Mouse (Mus musculus): ENCODE results near the gene Pfkfb1. TPM values are rescaled to one million over a fixed set of nuclear protein-coding genes. Genes with fewer than 3 reads are reported as not detected.
A peak's percentile ranks its signal among the peaks of the same experiment; 100 is the strongest.

Gene Pfkfb1
- 3.9 and 6.1 TPM in 2 replicates for polyA plus RNA-seq (2015; fragmentation: Nextera tagmentation; extraction: Ambion mirVana)

GRCm38 (mm10) chrX:150588023-150588764 lies at the start of gene Pfkfb1:
Gene Pfkfb1 (plus strand): TSS chrX:150588229.
- ATAC-seq, result peak; percentile 95
- Histone ChIP-seq H3K9me3 (ENCODE audit: control insufficient read depth, low read length) (no peaks in the 10 kb centered on the region), H3K4me3 (replicated peaks; ENCODE audit: low read length) (peak within 1 kb of the TSS; percentile 53), H3K4me1 (replicated peaks; ENCODE audit: control insufficient read depth, insufficient read depth, low read length) (no peaks in the 10 kb centered on the region), H3K27ac (ENCODE audit: low read length) (peak within 1 kb of the TSS; percentile 76), H3K4me2 (ENCODE audit: low read length) (peak within 1 kb of the TSS; percentile 62), H3K36me3 (ENCODE audit: control insufficient read depth, insufficient read depth) (no peaks in the 10 kb centered on the region), H3K27me3 (replicated peaks; ENCODE audit: control insufficient read depth, insufficient read depth, low read length) (no peaks in the 10 kb centered on the region), H3K9ac (replicated peaks; ENCODE audit: low read depth, low read length) (peak within 1 kb of the TSS; percentile 69)
- 19% methylated on average over 35 of the region's 35 CpGs for WGBS

- no peak for ATAC-seq
- Histone ChIP-seq H3K27ac (ENCODE audit: low read length) (no peak overlapping the region), H3K36me3 (ENCODE audit: control insufficient read depth, insufficient read depth) (no peaks in the 10 kb centered on the region), H3K9me3 (ENCODE audit: control insufficient read depth, low read length) (no peaks in the 10 kb centered on the region), H3K27me3 (replicated peaks; ENCODE audit: control insufficient read depth, insufficient read depth, low read length) (no peaks in the 10 kb centered on the region), H3K4me2 (ENCODE audit: low read length) (no peak overlapping the region), H3K4me3 (replicated peaks; ENCODE audit: low read length) (no peak overlapping the region), H3K4me1 (replicated peaks; ENCODE audit: control insufficient read depth, insufficient read depth, low read length) (no peaks in the 10 kb centered on the region), H3K9ac (replicated peaks; ENCODE audit: low read depth, low read length) (no peak overlapping the region)
- WGBS, result 91% methylated on average over 2 of the region's 2 CpGs
Measured at GRCm38 (mm10) chrX:150540111-150540510, 47.9 kb upstream of the Pfkfb1 start.

GRCm38 (mm10) chrX:150541684-150542083 lies 46.3 kb upstream of the Pfkfb1 start:
- no peak overlapping the region for H3K4me3 ChIP-seq (replicated peaks; ENCODE audit: low read length)
- no peak overlapping the region for H3K27ac ChIP-seq (ENCODE audit: low read length)
- H3K9ac ChIP-seq (replicated peaks; ENCODE audit: low read depth, low read length), result no peak overlapping the region
- H3K4me2 ChIP-seq (ENCODE audit: low read length), result no peak overlapping the region
- ATAC-seq, result no peak
- no peaks in the 10 kb centered on the region for H3K27me3 ChIP-seq (replicated peaks; ENCODE audit: control insufficient read depth, insufficient read depth, low read length)
- no peaks in the 10 kb centered on the region for H3K9me3 ChIP-seq (ENCODE audit: control insufficient read depth, low read length)
- H3K36me3 ChIP-seq (ENCODE audit: control insufficient read depth, insufficient read depth), result no peaks in the 10 kb centered on the region
- no peaks in the 10 kb centered on the region for H3K4me1 ChIP-seq (replicated peaks; ENCODE audit: control insufficient read depth, insufficient read depth, low read length)

GRCm38 (mm10) chrX:150547239-150547638 lies 40.8 kb upstream of the Pfkfb1 start, which contains the start of gene Alas2:
Gene Alas2 (plus strand): TSS chrX:150547375.
- Histone ChIP-seq H3K36me3 (ENCODE audit: control insufficient read depth, insufficient read depth) (no peaks in the 10 kb centered on the region), H3K9ac (replicated peaks; ENCODE audit: low read depth, low read length) (no peak within 1 kb of the TSS), H3K4me1 (replicated peaks; ENCODE audit: control insufficient read depth, insufficient read depth, low read length) (no peaks in the 10 kb centered on the region), H3K27me3 (replicated peaks; ENCODE audit: control insufficient read depth, insufficient read depth, low read length) (no peaks in the 10 kb centered on the region), H3K4me3 (replicated peaks; ENCODE audit: low read length) (no peak within 1 kb of the TSS), H3K4me2 (ENCODE audit: low read length) (no peak within 1 kb of the TSS), H3K27ac (ENCODE audit: low read length) (no peak within 1 kb of the TSS), H3K9me3 (ENCODE audit: control insufficient read depth, low read length) (no peaks in the 10 kb centered on the region)
- no peak for ATAC-seq
- 58% methylated on average over 5 of the region's 5 CpGs for WGBS

- H3K27ac ChIP-seq (ENCODE audit: low read length), result no peak overlapping the region
- no peak overlapping the region for H3K4me3 ChIP-seq (replicated peaks; ENCODE audit: low read length)
- ATAC-seq, result no peak
- 86% methylated on average over 3 of the region's 3 CpGs for WGBS
- no peaks in the 10 kb centered on the region for H3K4me1 ChIP-seq (replicated peaks; ENCODE audit: control insufficient read depth, insufficient read depth, low read length)
- H3K36me3 ChIP-seq (ENCODE audit: control insufficient read depth, insufficient read depth), result no peaks in the 10 kb centered on the region
- H3K9ac ChIP-seq (replicated peaks; ENCODE audit: low read depth, low read length), result no peak overlapping the region
- no peaks in the 10 kb centered on the region for H3K27me3 ChIP-seq (replicated peaks; ENCODE audit: control insufficient read depth, insufficient read depth, low read length)
- H3K4me2 ChIP-seq (ENCODE audit: low read length), result no peak overlapping the region
- H3K9me3 ChIP-seq (ENCODE audit: control insufficient read depth, low read length), result no peaks in the 10 kb centered on the region
Measured at GRCm38 (mm10) chrX:150549639-150550038, 38.4 kb upstream of the Pfkfb1 start.

GRCm38 (mm10) chrX:150551986-150552385 lies 36.0 kb upstream of the Pfkfb1 start:
- Histone ChIP-seq H3K27ac (ENCODE audit: low read length) (no peak overlapping the region), H3K36me3 (ENCODE audit: control insufficient read depth, insufficient read depth) (no peaks in the 10 kb centered on the region), H3K9me3 (ENCODE audit: control insufficient read depth, low read length) (no peaks in the 10 kb centered on the region), H3K4me2 (ENCODE audit: low read length) (no peak overlapping the region), H3K4me3 (replicated peaks; ENCODE audit: low read length) (no peak overlapping the region), H3K27me3 (replicated peaks; ENCODE audit: control insufficient read depth, insufficient read depth, low read length) (no peaks in the 10 kb centered on the region), H3K9ac (replicated peaks; ENCODE audit: low read depth, low read length) (no peak overlapping the region), H3K4me1 (replicated peaks; ENCODE audit: control insufficient read depth, insufficient read depth, low read length) (no peaks in the 10 kb centered on the region)
- 88% methylated on average over 2 of the region's 2 CpGs for WGBS
- ATAC-seq, result no peak

- 87% methylated on average over 3 of the region's 3 CpGs for WGBS
Measured at GRCm38 (mm10) chrX:150554032-150554431, 34.0 kb upstream of the Pfkfb1 start.

GRCm38 (mm10) chrX:150564644-150565357 lies 23.2 kb upstream of the Pfkfb1 start:
- no peaks in the 10 kb centered on the region for H3K27me3 ChIP-seq (replicated peaks; ENCODE audit: control insufficient read depth, insufficient read depth, low read length)
- no peak overlapping the region for H3K4me3 ChIP-seq (replicated peaks; ENCODE audit: low read length)
- no peaks in the 10 kb centered on the region for H3K36me3 ChIP-seq (ENCODE audit: control insufficient read depth, insufficient read depth)
- H3K4me1 ChIP-seq (replicated peaks; ENCODE audit: control insufficient read depth, insufficient read depth, low read length), result no peaks in the 10 kb centered on the region
- WGBS, result 84% methylated on average over 10 of the region's 12 CpGs
- H3K27ac ChIP-seq (ENCODE audit: low read length), result no peak overlapping the region
- H3K9ac ChIP-seq (replicated peaks; ENCODE audit: low read depth, low read length), result no peak overlapping the region
- no peak for ATAC-seq
- no peaks in the 10 kb centered on the region for H3K9me3 ChIP-seq (ENCODE audit: control insufficient read depth, low read length)
- no peak overlapping the region for H3K4me2 ChIP-seq (ENCODE audit: low read length)

More at GRCm38 (mm10) chrX:150554032-150554431, 34.0 kb upstream of the Pfkfb1 start:
- H3K4me2 ChIP-seq (ENCODE audit: low read length), result no peak overlapping the region
- no peak overlapping the region for H3K9ac ChIP-seq (replicated peaks; ENCODE audit: low read depth, low read length)
- H3K9me3 ChIP-seq (ENCODE audit: control insufficient read depth, low read length), result no peaks in the 10 kb centered on the region
- no peak overlapping the region for H3K27ac ChIP-seq (ENCODE audit: low read length)
- no peaks in the 10 kb centered on the region for H3K4me1 ChIP-seq (replicated peaks; ENCODE audit: control insufficient read depth, insufficient read depth, low read length)
- no peak for ATAC-seq
- no peaks in the 10 kb centered on the region for H3K27me3 ChIP-seq (replicated peaks; ENCODE audit: control insufficient read depth, insufficient read depth, low read length)
- no peak overlapping the region for H3K4me3 ChIP-seq (replicated peaks; ENCODE audit: low read length)
- H3K36me3 ChIP-seq (ENCODE audit: control insufficient read depth, insufficient read depth), result no peaks in the 10 kb centered on the region

- H3K27me3 ChIP-seq (replicated peaks; ENCODE audit: control insufficient read depth, insufficient read depth, low read length), result no peaks in the 10 kb centered on the region
- H3K4me2 ChIP-seq (ENCODE audit: low read length), result no peak overlapping the region
Measured at GRCm38 (mm10) chrX:150581921-150582320, 6.1 kb upstream of the Pfkfb1 start.

More at GRCm38 (mm10) chrX:150581921-150582320, 6.1 kb upstream of the Pfkfb1 start:
- Histone ChIP-seq H3K9me3 (ENCODE audit: control insufficient read depth, low read length) (no peaks in the 10 kb centered on the region), H3K4me1 (replicated peaks; ENCODE audit: control insufficient read depth, insufficient read depth, low read length) (no peaks in the 10 kb centered on the region), H3K9ac (replicated peaks; ENCODE audit: low read depth, low read length) (no peak overlapping the region), H3K36me3 (ENCODE audit: control insufficient read depth, insufficient read depth) (peaks cover 6% of the 10 kb centered on the region; the same call in 1 of the 2 replicates), H3K4me3 (replicated peaks; ENCODE audit: low read length) (no peak overlapping the region), H3K27ac (ENCODE audit: low read length) (no peak overlapping the region)
- no peak for ATAC-seq

All from forebrain, embryonic 16.5 days (tissue).